Mouse (Mus musculus): ENCODE measurements at regions not wholly inside any gene's neighbourhood (a gene's known extent, or its start where the extent isn't known, plus 50 kb on each side); places are given as distances from the start of the nearest gene placed in this dataset.
"Not testable (repeated sequence)": the region's sequence is repeated elsewhere in the genome, so short reads cannot be mapped to it uniquely, and the experiment has no call there.

DNA sequence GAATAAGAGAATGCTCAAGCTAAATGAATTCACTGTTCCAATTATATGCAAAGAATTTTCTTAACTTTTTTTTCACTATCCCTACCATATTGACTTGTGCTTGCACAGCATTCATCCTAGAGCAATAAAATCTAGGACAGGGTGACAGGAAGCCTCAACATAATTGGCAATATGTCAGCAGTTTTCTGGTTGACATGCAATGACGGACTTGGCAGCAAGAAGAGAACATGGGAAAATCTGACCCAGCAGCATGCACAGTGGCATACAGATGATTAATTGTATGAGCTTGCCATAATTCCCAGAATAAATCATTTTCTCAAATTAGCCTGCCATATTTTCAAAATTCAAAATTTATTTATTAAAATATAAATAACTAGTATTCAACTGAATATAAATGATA lies 152.7 kb downstream of the Amy2a5 start:
- DNase-seq (ENCODE audit: low read depth, low spot score): no peak

DNA sequence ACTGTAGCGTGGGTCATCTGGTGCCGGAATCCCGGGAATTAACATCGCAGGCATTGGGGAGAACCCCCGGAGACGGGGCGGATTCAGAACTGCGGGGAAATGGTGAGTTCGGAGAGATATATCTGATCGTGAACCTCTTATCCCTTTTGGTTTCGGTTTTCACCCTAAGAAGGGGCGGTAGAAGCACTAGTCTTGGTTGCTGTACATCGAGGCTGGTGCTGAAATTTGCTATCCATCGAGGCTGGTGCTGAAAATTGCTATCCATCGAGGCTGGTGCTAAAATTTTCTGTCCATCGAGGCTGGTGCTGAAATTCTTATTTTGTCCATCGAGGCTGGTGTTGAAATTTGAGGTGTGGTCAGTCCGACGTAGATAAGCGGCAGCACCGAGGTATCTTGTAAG lies 167.8 kb downstream of the Amy2a5 start:
- DNase-seq (ENCODE audit: low read depth, low spot score): not testable (repeated sequence)

DNA sequence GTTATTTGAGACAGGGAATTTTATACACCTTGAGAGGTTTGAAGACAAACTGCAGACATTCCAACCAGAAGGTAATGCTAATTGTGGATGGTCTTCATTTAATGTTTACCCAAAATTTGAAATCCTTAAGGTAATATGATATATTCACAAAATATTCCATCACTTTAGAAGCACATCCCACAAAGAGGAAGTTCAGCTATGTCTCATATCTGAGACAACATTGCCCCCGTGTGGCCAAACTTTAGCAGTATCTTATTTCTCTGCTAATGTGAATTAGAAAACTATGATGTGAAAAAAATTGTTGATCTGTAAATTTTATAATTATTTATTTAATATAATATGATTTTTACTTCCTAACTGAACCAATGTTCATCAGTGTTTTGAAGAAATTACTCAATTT lies 177.9 kb downstream of the Amy2a5 start:
- DNase-seq (ENCODE audit: low read depth, low spot score): peak; percentile 6

Measured in retina, adult 2 months (tissue).